Mouse (Mus musculus) MEL (cell line): ENCODE data around the gene 4931409K22Rik. TPM values are rescaled to one million over a fixed set of nuclear protein-coding genes. Genes with fewer than 3 reads are reported as not detected.

Experiments
- DNase-seq: peaks from one replicate; pipeline ENCODE4 v3.0.0; 2011; ENCODE audit warnings: low read depth, low spot score
- H3K27ac ChIP-seq: 2 replicates; pipeline ENCODE4 v1.5.1; 2012; ENCODE audit warnings: low read depth, mild to moderate bottlenecking, control low read depth, low read length, moderate library complexity; ENCODE audit not compliant: control insufficient read depth
- H3K27me3 ChIP-seq, 2 experiments: fragments of 150-350 bp in 1 of 2; sonication (generic) in 1 of 2; 2 replicates each; pipeline ENCODE4 v1.6.1; 2012; ENCODE audit warnings: low read length in 2 of 2, mild to moderate bottlenecking in 2 of 2, improper control_type of control experiment in 1 of 2, moderate library complexity in 1 of 2; ENCODE audit not compliant: insufficient read depth in 2 of 2, control insufficient read depth in 1 of 2
- H3K36me3 ChIP-seq, 2 experiments: 2 replicates each; pipeline ENCODE4 v1.6.1; 2012 to 2014; ENCODE audit warnings: low read length in 2 of 2, improper control_type of control experiment in 1 of 2, inconsistent platforms in 1 of 2, mild to moderate bottlenecking in 1 of 2; ENCODE audit not compliant: insufficient read depth in 2 of 2, control insufficient read depth in 1 of 2
- H3K4me1 ChIP-seq, 2 experiments: fragments of 150-350 bp in 1 of 2; sonication (generic) in 1 of 2; 2 replicates each; pipeline ENCODE4 v1.6.1; 2012; ENCODE audit warnings: low read length in 2 of 2, improper control_type of control experiment in 1 of 2, mild to moderate bottlenecking in 1 of 2; ENCODE audit not compliant: insufficient read depth in 2 of 2, control insufficient read depth in 1 of 2
- H3K4me3 ChIP-seq, 2 experiments: fragments of 150-350 bp in 1 of 2; sonication (generic) in 1 of 2; 2 replicates each; pipeline ENCODE4 v1.5.1; 2012; ENCODE audit warnings: low read depth in 2 of 2, low read length in 2 of 2, mild to moderate bottlenecking in 2 of 2, moderate library complexity in 2 of 2, control low read depth in 1 of 2, improper control_type of control experiment in 1 of 2; ENCODE audit not compliant: control insufficient read depth in 1 of 2, insufficient read depth in 1 of 2
- H3K79me2 ChIP-seq: 2 replicates; pipeline ENCODE4 v1.6.1; 2012; ENCODE audit warnings: mild to moderate bottlenecking, low read length, moderate library complexity; ENCODE audit not compliant: control insufficient read depth, poor library complexity, insufficient read depth
- H3K9ac ChIP-seq: 2 replicates; pipeline ENCODE4 v1.6.1; 2012; ENCODE audit warnings: low read depth, mild to moderate bottlenecking, control low read depth, low read length, moderate library complexity; ENCODE audit not compliant: control insufficient read depth, poor library complexity, severe bottlenecking
- H3K9me3 ChIP-seq: fragments of 150-350 bp; sonication (generic); replicated peaks from 2 replicates; pipeline ENCODE4 v1.6.1; 2012; ENCODE audit warnings: mild to moderate bottlenecking, low read length, improper control_type of control experiment, moderate library complexity; ENCODE audit not compliant: insufficient read depth
- CHD1 ChIP-seq: IDR thresholded peaks from 2 replicates; pipeline ENCODE4 v1.6.1; 2012; ENCODE audit warnings: low read depth, mild to moderate bottlenecking, inconsistent platforms, low read length, improper control_type of control experiment
- CHD2 ChIP-seq: IDR thresholded peaks from 2 replicates; pipeline ENCODE4 v1.6.1; 2011; ENCODE audit warnings: low read length, improper control_type of control experiment
- CTCF ChIP-seq, 3 experiments: IDR thresholded peaks in 2 of 3; conservative IDR thresholded peaks in 1 of 3; 2 replicates each; pipeline ENCODE4 v1.5.1; 2011 to 2012; ENCODE audit warnings: low read length in 3 of 3, low read depth in 2 of 3, mild to moderate bottlenecking in 2 of 3, improper control_type of control experiment in 1 of 3, inconsistent platforms in 1 of 3, mixed read lengths in 1 of 3, moderate library complexity in 1 of 3; ENCODE audit not compliant: control insufficient read depth in 1 of 3, insufficient read depth in 1 of 3, poor library complexity in 1 of 3, severe bottlenecking in 1 of 3
- E2F4 ChIP-seq: IDR thresholded peaks from 2 replicates; pipeline ENCODE4 v1.6.1; 2011; ENCODE audit warnings: low read depth, low read length, improper control_type of control experiment, borderline replicate concordance
- ELF1 ChIP-seq: IDR thresholded peaks from 2 replicates; pipeline ENCODE4 v1.6.1; 2014; ENCODE audit warnings: low read depth, mild to moderate bottlenecking, inconsistent platforms, low read length, improper control_type of control experiment, moderate library complexity
- EP300 ChIP-seq, 2 experiments: IDR thresholded peaks; 2 replicates each; pipeline ENCODE4 v1.6.1; 2011; ENCODE audit warnings: improper control_type of control experiment in 2 of 2, low read length in 2 of 2, low read depth in 1 of 2, mild to moderate bottlenecking in 1 of 2
- ETS1 ChIP-seq: IDR thresholded peaks from 2 replicates; pipeline ENCODE4 v1.6.1; 2012; ENCODE audit warnings: low read depth, mild to moderate bottlenecking, inconsistent platforms, low read length, improper control_type of control experiment, moderate library complexity
- HCFC1 ChIP-seq: IDR thresholded peaks from 2 replicates; pipeline ENCODE4 v1.6.1; 2012; ENCODE audit warnings: low read depth, mild to moderate bottlenecking, inconsistent platforms, low read length, improper control_type of control experiment, moderate library complexity
- JUND ChIP-seq: IDR thresholded peaks from 2 replicates; pipeline ENCODE4 v1.6.1; 2011; ENCODE audit warnings: low read depth, mild to moderate bottlenecking, improper control_type of control experiment, low read length
- MAFK ChIP-seq: IDR thresholded peaks from 2 replicates; pipeline ENCODE4 v1.6.1; 2011; ENCODE audit warnings: low read depth, mild to moderate bottlenecking, low read length, improper control_type of control experiment, borderline replicate concordance
- MAZ ChIP-seq: IDR thresholded peaks from 2 replicates; pipeline ENCODE4 v1.6.1; 2012; ENCODE audit warnings: low read depth, mild to moderate bottlenecking, inconsistent platforms, low read length, improper control_type of control experiment
- MEF2A ChIP-seq: IDR thresholded peaks from 2 replicates; pipeline ENCODE4 v1.6.1; 2014; ENCODE audit warnings: low read depth, mild to moderate bottlenecking, inconsistent platforms, low read length, improper control_type of control experiment; ENCODE audit not compliant: poor library complexity, insufficient replicate concordance, severe bottlenecking; ENCODE audit errors: extremely low read depth
- MXI1 ChIP-seq: IDR thresholded peaks from 2 replicates; pipeline ENCODE4 v1.6.1; 2011; ENCODE audit warnings: mild to moderate bottlenecking, low read depth, low read length, improper control_type of control experiment
- MYC ChIP-seq: IDR thresholded peaks from 2 replicates; pipeline ENCODE4 v1.6.1; 2011; ENCODE audit warnings: low read depth, mild to moderate bottlenecking, low read length, improper control_type of control experiment, moderate library complexity
- NELFE ChIP-seq: IDR thresholded peaks from 2 replicates; pipeline ENCODE4 v1.6.1; 2011; ENCODE audit warnings: low read depth, low read length, improper control_type of control experiment
- POLR2A ChIP-seq, 2 experiments: IDR thresholded peaks; 2 replicates each; pipeline ENCODE4 v1.6.1; 2011 to 2012; ENCODE audit warnings: low read length in 2 of 2, mild to moderate bottlenecking in 2 of 2, control low read depth in 1 of 2, improper control_type of control experiment in 1 of 2, low read depth in 1 of 2, moderate library complexity in 1 of 2; ENCODE audit not compliant: control insufficient read depth in 1 of 2, insufficient read depth in 1 of 2, poor library complexity in 1 of 2
- POLR2AphosphoS5 ChIP-seq: IDR thresholded peaks from 2 replicates; pipeline ENCODE4 v1.6.1; 2012; ENCODE audit warnings: low read depth, borderline replicate concordance, mild to moderate bottlenecking, inconsistent platforms, low read length, moderate library complexity, mixed read lengths
- SIN3A ChIP-seq: IDR thresholded peaks from 2 replicates; pipeline ENCODE4 v1.6.1; 2012; ENCODE audit warnings: low read length, improper control_type of control experiment, inconsistent platforms
- SMC3 ChIP-seq: IDR thresholded peaks from 2 replicates; pipeline ENCODE4 v1.6.1; 2011; ENCODE audit warnings: low read depth, low read length, improper control_type of control experiment
- UBTF ChIP-seq: IDR thresholded peaks from 2 replicates; pipeline ENCODE4 v1.6.1; 2012; ENCODE audit warnings: low read depth, mild to moderate bottlenecking, inconsistent platforms, low read length, improper control_type of control experiment, moderate library complexity, borderline replicate concordance; ENCODE audit not compliant: insufficient read depth
- USF2 ChIP-seq, 2 experiments: IDR thresholded peaks; 2 replicates each; pipeline ENCODE4 v1.6.1; 2011 to 2012; ENCODE audit warnings: improper control_type of control experiment in 2 of 2, low read length in 2 of 2, borderline replicate concordance in 1 of 2, inconsistent platforms in 1 of 2, low read depth in 1 of 2, mild to moderate bottlenecking in 1 of 2; ENCODE audit not compliant: insufficient read depth in 1 of 2
- ZMIZ1 ChIP-seq: IDR thresholded peaks from 2 replicates; pipeline ENCODE4 v1.6.1; 2012; ENCODE audit warnings: low read depth, mild to moderate bottlenecking, inconsistent platforms, low read length, improper control_type of control experiment, moderate library complexity
- ZNF384 ChIP-seq: IDR thresholded peaks from 2 replicates; pipeline ENCODE4 v1.6.1; 2012; ENCODE audit warnings: low read depth, mild to moderate bottlenecking, inconsistent platforms, low read length, improper control_type of control experiment
- polyA plus RNA-seq, 2 experiments: library from polyadenylated mRNA; stranded (reverse) in 1 of 2; unstranded in 1 of 2; fragments of >175 nt in 1 of 2; fragments of >200 nt in 1 of 2; gene quantifications; 2 replicates each; pipeline versions ENCODE4 v1.2.1 to v1.2.4; 2012; ENCODE audit warnings: low replicate concordance in 2 of 2, low read depth in 1 of 2; ENCODE audit not compliant: insufficient read length in 2 of 2, insufficient read depth in 1 of 2, missing spikeins in 1 of 2
- total RNA-seq: library from RNA; depleted of rRNA; stranded (reverse); fragments of 300-350 nt; gene quantifications from 2 replicates; pipeline ENCODE4 v1.2.3, GENCODE M21; 2012

4931409K22Rik gene
- total and polyA plus RNA-seq, 3 experiments: not detected

DNA sequence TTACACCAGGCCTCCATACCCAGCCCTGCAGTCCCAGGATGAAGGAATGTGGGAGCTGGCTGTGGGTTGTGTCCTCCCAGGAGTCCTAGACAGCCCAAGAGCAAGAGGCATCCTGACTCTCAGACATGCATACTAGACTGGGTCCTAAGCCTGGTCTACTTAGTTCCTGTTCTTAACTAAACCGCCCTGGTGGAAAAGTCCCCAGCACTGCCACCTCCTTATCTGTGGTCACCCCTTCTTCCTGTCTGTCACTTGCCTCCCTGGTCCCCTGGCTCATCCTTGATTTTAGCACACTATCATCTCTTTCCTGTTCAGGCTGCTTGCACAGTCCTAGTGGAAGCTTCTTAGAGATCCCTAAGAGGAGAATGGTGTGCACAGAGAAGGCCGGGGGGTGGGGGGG, 51.1 kb downstream of the 4931409K22Rik start (continued):
- TF ChIP-seq UBTF (no peak), ZNF384 (no peak), NELFE (no peak)

DNA sequence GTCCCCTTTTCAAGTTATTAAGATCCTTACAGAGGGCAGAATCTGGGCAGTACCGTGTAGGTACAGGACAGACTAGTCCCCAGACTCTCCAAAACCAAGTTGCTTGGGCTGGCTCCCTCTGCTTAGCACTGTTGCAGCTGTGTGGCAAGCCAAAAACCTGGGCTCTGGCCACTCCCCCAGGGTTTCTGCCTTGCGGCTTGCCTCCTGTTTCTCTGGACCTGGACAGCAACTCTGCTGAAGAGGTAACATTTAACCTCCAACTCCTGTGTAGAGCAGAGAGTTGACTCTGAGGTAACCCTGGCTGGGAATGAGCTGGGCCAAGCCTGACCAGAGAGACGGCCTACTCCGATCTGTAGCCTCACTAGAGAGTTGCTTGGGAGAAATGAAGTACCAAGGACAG, 53.8 kb downstream of the 4931409K22Rik start:
- Histone ChIP-seq H3K9ac (no peak overlapping the region), H3K36me3 (peaks cover 7 to 12% of the 10 kb centered on the region in 2 experiments), H3K27me3 (no peaks in the 10 kb centered on the region), H3K9me3 (no peaks in the 10 kb centered on the region), H3K4me1 (peaks cover 8 to 19% of the 10 kb centered on the region in 2 experiments)
- no peak for DNase-seq
- no peak for TF ChIP-seq SIN3A
- TF ChIP-seq POLR2AphosphoS5: no peak
- TF ChIP-seq MAZ: no peak
- no peak for TF ChIP-seq ZNF384
- TF ChIP-seq POLR2A (IDR thresholded peaks at IDR 0.05; ENCODE audit: control insufficient read depth in 1 of 2, insufficient read depth in 1 of 2, low read depth in 1 of 2, low read length in 2 of 2, poor library complexity in 1 of 2): no peak
- TF ChIP-seq MYC: no peak
- no peak for TF ChIP-seq EP300 (IDR thresholded peaks at IDR 0.05; ENCODE audit: low read depth in 1 of 2, low read length in 2 of 2)
- no peak for TF ChIP-seq CTCF (IDR thresholded peaks at IDR 0.05 in 2 of 3, conservative IDR thresholded peaks at IDR 0.05 in 1 of 3; ENCODE audit: control insufficient read depth in 1 of 3, insufficient read depth in 1 of 3, low read depth in 2 of 3, low read length in 3 of 3, poor library complexity in 1 of 3, severe bottlenecking in 1 of 3)
- no peak for TF ChIP-seq ETS1
- TF ChIP-seq ELF1: no peak
- no peak for TF ChIP-seq CHD2
- no peak for TF ChIP-seq MXI1
- no peak for TF ChIP-seq SMC3
- TF ChIP-seq JUND: no peak
- TF ChIP-seq E2F4: no peak
- no peak for TF ChIP-seq CHD1
- no peak for TF ChIP-seq UBTF
- TF ChIP-seq ZMIZ1: no peak
- TF ChIP-seq, all 39 proteins: peak for 0
- H3K4me3 ChIP-seq: no peak overlapping the region
- no peak overlapping the region for H3K27ac ChIP-seq
- H3K79me2 ChIP-seq: no peaks in the 10 kb centered on the region

DNA sequence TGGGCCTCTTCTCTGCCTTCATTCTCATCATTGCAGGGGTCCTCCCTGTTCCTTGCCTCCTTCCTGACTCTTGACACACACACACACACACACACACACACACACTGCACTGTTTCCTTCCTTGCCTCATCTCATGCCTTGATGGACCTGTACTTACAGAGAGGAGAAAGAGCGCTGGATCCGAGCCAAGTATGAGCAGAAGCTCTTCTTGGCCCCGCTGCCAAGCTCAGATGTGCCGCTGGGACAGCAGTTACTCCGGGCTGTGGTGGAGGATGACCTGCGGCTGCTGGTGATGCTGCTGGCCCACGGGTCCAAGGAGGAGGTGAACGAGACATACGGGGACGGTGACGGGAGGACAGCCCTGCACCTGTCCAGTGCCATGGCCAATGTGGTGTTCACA, 55.8 kb downstream of the 4931409K22Rik start:
- peaks cover 9% of the 10 kb centered on the region in 2 experiments for H3K36me3 ChIP-seq
- H3K79me2 ChIP-seq: no peaks in the 10 kb centered on the region

More for the DNA sequence above, 55.8 kb downstream of the 4931409K22Rik start:
- H3K4me3 ChIP-seq: no peak overlapping the region
- no peak overlapping the region for H3K27ac ChIP-seq
- peaks cover 8 to 16% of the 10 kb centered on the region in 2 experiments for H3K4me1 ChIP-seq
- DNase-seq: peak; percentile 35
- no peak overlapping the region for H3K9ac ChIP-seq
- H3K9me3 ChIP-seq: no peaks in the 10 kb centered on the region
- no peak for TF ChIP-seq MEF2A
- no peak for TF ChIP-seq SMC3
- no peak for TF ChIP-seq MAFK
- TF ChIP-seq USF2 (IDR thresholded peaks at IDR 0.05; ENCODE audit: borderline replicate concordance in 1 of 2, insufficient read depth in 1 of 2, low read depth in 1 of 2, low read length in 2 of 2): no peak
- no peak for TF ChIP-seq CHD1
- no peak for TF ChIP-seq HCFC1
- TF ChIP-seq, all 39 proteins: peak for 0
- H3K27me3 ChIP-seq: no peaks in the 10 kb centered on the region
